Mouse (Mus musculus) gastrocnemius, postnatal 25 days (tissue): ENCODE measurements around the gene Twsg1. TPM values are rescaled to one million over a fixed set of nuclear protein-coding genes. Genes with fewer than 3 reads are reported as not detected.

Experiments
- DNase-seq: peaks from one replicate; pipeline ENCODE4 v3.0.0; 2022
- total RNA-seq, 2 experiments: library from RNA; stranded (reverse); gene quantifications; 1 replicate in 1 of 2; 2 replicates in 1 of 2; pipeline ENCODE4 v1.2.3; 2021

The Twsg1 gene
- total RNA-seq, 2 experiments from 2014 or later, result 22.1 to 26.8 TPM

GRCm38 (mm10) chr17:65885697-65886529 is 65.1 kb downstream of the Twsg1 start, which contains the start of gene Ralbp1:
Gene Ralbp1 (minus strand): TSS chr17:65885798.
- no peak for DNase-seq

DNA sequence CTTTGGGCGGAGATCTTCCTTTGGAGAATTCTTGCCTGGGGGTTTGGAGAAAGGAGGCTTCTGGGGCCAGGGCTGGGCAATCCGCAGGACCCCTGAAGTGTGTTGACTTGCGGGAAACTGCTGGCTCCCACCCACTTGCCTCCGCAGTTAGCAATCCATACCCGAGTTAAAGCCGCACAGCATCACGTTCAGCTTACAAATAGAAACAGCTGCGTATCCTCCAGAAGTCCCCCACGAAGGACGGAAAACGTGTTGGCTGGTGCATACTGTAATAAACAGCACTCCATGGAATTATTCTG is 65.7 kb downstream of the Twsg1 start:
- DNase-seq, result no peak

GRCm38 (mm10) chr17:65884691-65885397 is 66.2 kb downstream of the Twsg1 start:
- DNase-seq, result peak; percentile 100

DNA sequence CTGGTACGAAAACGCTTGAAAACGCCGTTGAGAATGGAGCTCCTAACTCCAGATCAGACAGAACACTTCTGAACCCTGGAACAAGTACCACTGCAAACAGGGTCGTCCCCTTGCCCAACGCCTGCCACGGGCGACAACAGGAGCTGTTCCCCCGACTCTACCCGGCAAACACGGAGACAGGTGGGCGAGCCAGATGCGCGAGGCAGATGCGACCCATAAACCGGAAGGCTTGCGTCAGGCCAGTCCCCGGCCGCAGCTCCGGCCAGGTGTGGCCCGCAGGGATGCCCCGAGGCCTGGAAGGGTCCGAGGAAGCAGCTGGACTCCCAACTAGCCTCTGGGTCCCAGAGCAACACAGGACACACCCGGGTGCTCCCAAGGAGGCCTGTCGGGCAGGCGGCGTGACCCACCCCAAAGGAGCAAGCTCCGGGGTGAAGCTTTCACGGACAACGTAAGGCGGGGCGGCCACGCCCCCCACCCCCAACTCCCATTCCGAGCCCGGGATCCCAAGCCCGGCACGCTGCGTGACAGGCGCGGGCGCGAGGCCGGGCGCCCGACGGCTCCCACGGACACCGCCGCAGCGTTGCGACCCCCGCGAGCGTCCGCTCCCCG is 66.9 kb downstream of the Twsg1 start:
- DNase-seq, result no peak

DNA sequence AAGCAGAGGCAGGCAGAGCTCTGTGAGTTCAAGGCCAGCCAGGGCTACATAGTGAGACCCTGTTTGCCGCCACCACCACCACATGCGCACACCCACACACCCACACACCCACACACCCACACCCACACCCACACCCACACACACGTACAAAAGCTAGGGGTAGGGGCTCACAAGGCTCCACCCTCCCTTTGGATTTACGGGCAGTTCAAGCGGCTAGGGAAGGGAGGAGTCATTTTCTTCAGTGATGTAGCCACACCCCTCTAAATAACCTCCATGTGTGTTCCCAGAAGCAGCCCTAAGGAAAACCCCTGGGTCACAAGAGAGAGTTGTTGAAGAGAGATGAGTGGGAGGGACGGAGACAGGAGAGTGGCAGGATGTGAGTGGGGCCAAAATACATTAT is 74.0 kb downstream of the Twsg1 start:
- DNase-seq, result no peak

DNA sequence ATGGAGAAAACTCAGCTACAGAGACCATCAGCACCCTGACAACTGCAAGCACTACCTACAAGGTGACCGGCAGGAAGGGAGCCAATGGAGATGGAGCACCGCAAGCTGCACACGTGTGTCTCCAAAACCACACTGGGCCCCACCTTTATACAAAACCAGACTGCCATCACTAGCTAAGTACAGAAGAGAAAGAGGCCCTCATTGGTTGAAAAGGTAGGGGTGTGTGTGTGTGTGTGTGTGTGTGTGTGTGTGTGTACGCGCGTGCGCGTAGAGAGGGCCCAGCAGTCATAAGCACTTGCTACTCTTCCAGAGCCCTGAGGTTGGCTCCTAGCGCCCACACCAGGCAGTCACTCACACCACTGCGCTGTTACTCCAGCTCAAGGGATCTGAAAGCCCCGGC is 77.2 kb downstream of the Twsg1 start:
- no peak for DNase-seq

DNA sequence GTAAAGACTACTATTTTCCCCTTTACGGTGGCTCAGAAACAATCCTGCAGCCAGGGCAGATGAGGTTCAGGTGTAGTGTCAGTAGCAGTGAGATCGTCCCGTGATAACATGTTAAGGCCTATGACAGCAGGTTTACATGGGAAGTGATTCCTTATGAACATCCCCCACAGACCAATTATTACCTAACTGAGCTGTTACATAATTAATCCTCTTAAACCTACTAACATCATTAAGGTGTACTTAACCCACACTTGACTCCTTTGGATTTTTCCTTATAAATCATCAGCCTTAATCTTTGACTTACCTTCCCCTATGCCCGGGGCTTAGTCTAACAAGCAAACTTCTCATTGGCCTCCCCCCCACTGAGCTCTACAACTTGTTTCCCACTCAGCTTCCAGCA is 77.9 kb downstream of the Twsg1 start:
- no peak for DNase-seq

- no peak for DNase-seq
These were observed 78.4 kb downstream of the Twsg1 start for GRCm38 (mm10) chr17:65872652-65873051.

- no peak for DNase-seq
These were observed 79.0 kb downstream of the Twsg1 start for GRCm38 (mm10) chr17:65872051-65872450.

Other genes with a start within 250 kb of the Twsg1 start
- gene Rab31, start 178.5 kb downstream of the Twsg1 start, total RNA-seq, result 1 to 10 TPM; 6.9 to 8.1 TPM
- gene Ppp4r1, start 168.7 kb downstream of the Twsg1 start, total RNA-seq, result 10 to 100 TPM; 19.9 to 24.3 TPM
- gene Ralbp1, start 65.4 kb downstream of the Twsg1 start, total RNA-seq, result 10 to 100 TPM; 20.2 to 20.5 TPM
- 10 to 100 TPM in 1 of 2 experiments, 1 to 10 TPM in 1; 9.7 to 13.7 TPM for gene Ankrd12, start 125.9 kb upstream of the Twsg1 start, total RNA-seq
- gene Ndufv2, start 150.3 kb upstream of the Twsg1 start, total RNA-seq, result 100 to 1,000 TPM; 731 to 746 TPM
- gene Washc1, start 160.3 kb upstream of the Twsg1 start, total RNA-seq, result 10 to 100 TPM; 12.8 to 14.1 TPM
- gene Ddx11, start 172.3 kb upstream of the Twsg1 start, total RNA-seq, result under 1 TPM; 0.38 to 0.48 TPM